Mouse (Mus musculus): ENCODE results near the gene Dnajc8. TPM values are rescaled to one million over a fixed set of nuclear protein-coding genes. Genes with fewer than 3 reads are reported as not detected.

Gene Dnajc8
- polyA plus RNA-seq, 1 experiment from 2014 or later = 194 TPM

GRCm38 (mm10) chr4:132505800-132506199 lies 29.6 kb upstream of the Dnajc8 start:
- 57% methylated on average over 10 of the region's 10 CpGs for WGBS
- Histone ChIP-seq H3K9me3 (no peaks in the 10 kb centered on the region), H3K36me3 (0 out of 2 replicates have a peak, but pooled peaks cover 4% of the 10 kb centered on the region), H3K27me3 (ENCODE audit: insufficient read depth, poor library complexity, severe bottlenecking) (no peaks in the 10 kb centered on the region), H3K4me3 (no peak overlapping the region), H3K27ac (no peak overlapping the region), H3K4me1 (peaks cover 36% of the 10 kb centered on the region)
- no peak for DNase-seq (ENCODE audit: low spot score)

GRCm38 (mm10) chr4:132506250-132506649 lies 29.1 kb upstream of the Dnajc8 start:
- Histone ChIP-seq H3K27ac (no peak overlapping the region), H3K4me1 (peaks cover 36% of the 10 kb centered on the region), H3K9me3 (no peaks in the 10 kb centered on the region), H3K36me3 (0 out of 2 replicates have a peak, but pooled peaks cover under 1% of the 10 kb centered on the region), H3K4me3 (no peak overlapping the region), H3K27me3 (ENCODE audit: insufficient read depth, poor library complexity, severe bottlenecking) (no peaks in the 10 kb centered on the region)
- WGBS = 76% methylated on average over 6 of the region's 6 CpGs
- DNase-seq (ENCODE audit: low spot score) = no peak

GRCm38 (mm10) chr4:132507210-132507609 lies 28.1 kb upstream of the Dnajc8 start:
- peaks cover 36% of the 10 kb centered on the region for H3K4me1 ChIP-seq
- DNase-seq (ENCODE audit: low spot score) = no peak
- WGBS = 34% methylated on average over 2 of the region's 2 CpGs
- H3K36me3 ChIP-seq = no peaks in the 10 kb centered on the region
- H3K27me3 ChIP-seq (ENCODE audit: insufficient read depth, poor library complexity, severe bottlenecking) = no peaks in the 10 kb centered on the region
- H3K9me3 ChIP-seq = no peaks in the 10 kb centered on the region
- H3K4me3 ChIP-seq = no peak overlapping the region; the same call in 1 of the 2 replicates
- peak overlapping the region; percentile 42; the same call in 1 of the 2 replicates for H3K27ac ChIP-seq

- peak overlapping the region; percentile 87 for H3K4me3 ChIP-seq
- peaks cover 42% of the 10 kb centered on the region for H3K4me1 ChIP-seq
- under 1% methylated on average over 52 of the region's 52 CpGs for WGBS
- no peaks in the 10 kb centered on the region for H3K27me3 ChIP-seq (ENCODE audit: insufficient read depth, poor library complexity, severe bottlenecking)
- H3K9me3 ChIP-seq = no peaks in the 10 kb centered on the region
- peak; percentile 94 for DNase-seq (ENCODE audit: low spot score)
- H3K36me3 ChIP-seq = no peaks in the 10 kb centered on the region
- peak overlapping the region; percentile 88 for H3K27ac ChIP-seq
Observed at GRCm38 (mm10) chr4:132509621-132510296, 25.6 kb upstream of the Dnajc8 start.

GRCm38 (mm10) chr4:132510352-132510798 lies 25.0 kb upstream of the Dnajc8 start, which contains the start of gene Sesn2:
Gene Sesn2 (minus strand): TSS chr4:132510501.
- Histone ChIP-seq H3K9me3 (no peaks in the 10 kb centered on the region), H3K27me3 (ENCODE audit: insufficient read depth, poor library complexity, severe bottlenecking) (no peaks in the 10 kb centered on the region), H3K36me3 (no peaks in the 10 kb centered on the region), H3K4me1 (peaks cover 36% of the 10 kb centered on the region), H3K27ac (peak within 1 kb of the TSS; percentile 88), H3K4me3 (peak within 1 kb of the TSS; percentile 87)
- DNase-seq (ENCODE audit: low spot score) = peak; percentile 99
- 0% methylated on average over 32 of the region's 32 CpGs for WGBS

GRCm38 (mm10) chr4:132512080-132512479 lies 23.3 kb upstream of the Dnajc8 start:
- H3K27ac ChIP-seq = no peak overlapping the region
- H3K27me3 ChIP-seq (ENCODE audit: insufficient read depth, poor library complexity, severe bottlenecking) = no peaks in the 10 kb centered on the region
- H3K4me3 ChIP-seq = no peak overlapping the region
- 67% methylated on average over 3 of the region's 3 CpGs for WGBS
- no peak for DNase-seq (ENCODE audit: low spot score)
- H3K9me3 ChIP-seq = no peaks in the 10 kb centered on the region
- peaks cover 33% of the 10 kb centered on the region for H3K4me1 ChIP-seq
- no peaks in the 10 kb centered on the region for H3K36me3 ChIP-seq

- DNase-seq (ENCODE audit: low spot score) = no peak
- Histone ChIP-seq H3K4me3 (0 out of 2 replicates have a peak overlapping the region, but pooled peaks have one; percentile 5), H3K27ac (no peak overlapping the region), H3K36me3 (no peaks in the 10 kb centered on the region), H3K4me1 (peaks cover 22% of the 10 kb centered on the region), H3K9me3 (no peaks in the 10 kb centered on the region), H3K27me3 (ENCODE audit: insufficient read depth, poor library complexity, severe bottlenecking) (no peaks in the 10 kb centered on the region)
- 36% methylated on average over 14 of the region's 14 CpGs for WGBS
Observed at GRCm38 (mm10) chr4:132513395-132514273, 21.7 kb upstream of the Dnajc8 start.

GRCm38 (mm10) chr4:132514555-132515135 lies 20.7 kb upstream of the Dnajc8 start:
- peak; percentile 93 for DNase-seq (ENCODE audit: low spot score)
- H3K27ac ChIP-seq = peak overlapping the region; percentile 76
- peaks cover 16% of the 10 kb centered on the region for H3K4me1 ChIP-seq
- H3K4me3 ChIP-seq = peak overlapping the region; percentile 62
- 3% methylated on average over 21 of the region's 21 CpGs for WGBS
- no peaks in the 10 kb centered on the region for H3K36me3 ChIP-seq
- no peaks in the 10 kb centered on the region for H3K27me3 ChIP-seq (ENCODE audit: insufficient read depth, poor library complexity, severe bottlenecking)
- no peaks in the 10 kb centered on the region for H3K9me3 ChIP-seq

GRCm38 (mm10) chr4:132515369-132516155 lies 19.8 kb upstream of the Dnajc8 start:
- Histone ChIP-seq H3K27me3 (ENCODE audit: insufficient read depth, poor library complexity, severe bottlenecking) (no peaks in the 10 kb centered on the region), H3K4me1 (peaks cover 14% of the 10 kb centered on the region), H3K27ac (peak overlapping the region; percentile 76), H3K9me3 (no peaks in the 10 kb centered on the region), H3K36me3 (no peaks in the 10 kb centered on the region), H3K4me3 (peak overlapping the region; percentile 62)
- DNase-seq (ENCODE audit: low spot score) = peak; percentile 98
- 21% methylated on average over 22 of the region's 22 CpGs for WGBS

- H3K4me3 ChIP-seq = no peak overlapping the region
- H3K4me1 ChIP-seq = peaks cover 12% of the 10 kb centered on the region
- no peak overlapping the region for H3K27ac ChIP-seq
- DNase-seq (ENCODE audit: low spot score) = no peak
- 80% methylated on average over 8 of the region's 8 CpGs for WGBS
- H3K36me3 ChIP-seq = no peaks in the 10 kb centered on the region
- no peaks in the 10 kb centered on the region for H3K27me3 ChIP-seq (ENCODE audit: insufficient read depth, poor library complexity, severe bottlenecking)
- no peaks in the 10 kb centered on the region for H3K9me3 ChIP-seq
Observed at GRCm38 (mm10) chr4:132518066-132518465, 17.3 kb upstream of the Dnajc8 start.

- Histone ChIP-seq H3K27me3 (ENCODE audit: insufficient read depth, poor library complexity, severe bottlenecking) (no peaks in the 10 kb centered on the region), H3K4me3 (no peak overlapping the region), H3K27ac (no peak overlapping the region), H3K9me3 (no peaks in the 10 kb centered on the region), H3K36me3 (no peaks in the 10 kb centered on the region), H3K4me1 (peaks cover 5% of the 10 kb centered on the region)
- WGBS = 90% methylated on average over 3 of the region's 3 CpGs
- no peak for DNase-seq (ENCODE audit: low spot score)
Observed at GRCm38 (mm10) chr4:132519188-132519587, 16.2 kb upstream of the Dnajc8 start.

GRCm38 (mm10) chr4:132524321-132524741 lies 11.0 kb upstream of the Dnajc8 start:
- H3K36me3 ChIP-seq = peaks cover 2% of the 10 kb centered on the region
- no peaks in the 10 kb centered on the region for H3K9me3 ChIP-seq
- WGBS = 24% methylated on average over 11 of the region's 11 CpGs
- H3K4me1 ChIP-seq = peaks cover 9% of the 10 kb centered on the region
- H3K27me3 ChIP-seq (ENCODE audit: insufficient read depth, poor library complexity, severe bottlenecking) = no peaks in the 10 kb centered on the region
- DNase-seq (ENCODE audit: low spot score) = no peak
- H3K4me3 ChIP-seq = no peak overlapping the region
- H3K27ac ChIP-seq = peak overlapping the region; percentile 59

All from heart, embryonic 10.5 days (tissue).